11 mouse cellular contexts compared by ENCODE assay signal in genomic region chr3:158009762-158010320, GRCm38 (mm10). TPM values are rescaled to one million over a fixed set of nuclear protein-coding genes. Genes with fewer than 3 reads are reported as not detected.
DNase-seq lines count a peak whose midpoint lies in the region; ATAC-seq and TF ChIP-seq lines count a peak whose summit lies in the region.
"Had no signal": no experiment of that assay in that cellular context is flagged by ENCODE, and none has a peak within 500 bp of the region (broad histone marks: within the 10 kb centered on the region; RNA-seq: fewer than 3 reads in every experiment).

No protein-coding gene starts in this region.

- H3K27me3 ChIP-seq in forebrain, embryonic 11.5 days (ENCODE audit: control insufficient read depth, insufficient read depth, low read length), result no peaks in the 10 kb centered on the region
- H3K27me3 ChIP-seq in forebrain, embryonic 15.5 days, result no peaks in the 10 kb centered on the region
- H3K27me3 ChIP-seq: hindbrain, embryonic 15.5 days had no signal

- ATAC-seq in forebrain, embryonic 11.5 days (replicated peaks; ENCODE audit: low FRiP score), result peak; percentile 39; the same call in 1 of the 2 replicates
- ATAC-seq in forebrain, embryonic 15.5 days (replicated peaks), result no peak

- no peak overlapping the region for H3K4me3 ChIP-seq in forebrain, embryonic 11.5 days (ENCODE audit: low read depth, low read length)
- H3K4me3 ChIP-seq in forebrain, embryonic 15.5 days, result no peak overlapping the region
- no peak overlapping the region for H3K4me3 ChIP-seq in layer of hippocampus, adult 2 months
- H3K4me3 ChIP-seq: hindbrain, embryonic 15.5 days had no signal

- intact Hi-C loops in left cerebral cortex, postnatal 36 days (cut with DNase I), result loop anchor here (10.0 kb wide), 1 partner anchor 445 kb away; the partner anchor contains the start of gene Ptger3
- intact Hi-C loops in left cerebral cortex, postnatal 4 days (cut with DNase I), result loop anchor here (5.0 kb wide), 1 partner anchor 463 kb away; no protein-coding TSS in a partner anchor
- intact Hi-C loops in heart, postnatal 25 days (cut with DNase I), result no loop called here

- no peak for DNase-seq in forebrain, embryonic 11.5 days (ENCODE audit: low spot score)
- DNase-seq in left cerebral cortex, postnatal 36 days (ENCODE audit: low spot score in 2 of 2), result peak; percentile 14 to 17
- DNase-seq in left cerebral cortex, postnatal 4 days, result no peak
- DNase-seq in ES-CJ7 (ENCODE audit: low read depth, low spot score), result peak; percentile 8
- DNase-seq in layer of hippocampus, adult 2 months (ENCODE audit: low spot score in 2 of 2), result peak; percentile 36 to 58
- no peak for DNase-seq in heart, postnatal 25 days (ENCODE audit: low spot score)
- no peak for DNase-seq in natural killer cell, adult 2 months (ENCODE audit: low spot score in 2 of 2)
- DNase-seq: kidney, postnatal 4 days had no signal

- WGBS in forebrain, embryonic 11.5 days, result 58% methylated on average over 1 of the region's 1 CpGs
- 38% methylated on average over 1 of the region's 1 CpGs for WGBS in forebrain, embryonic 15.5 days

- H3K36me3 ChIP-seq in forebrain, embryonic 11.5 days (ENCODE audit: control insufficient read depth, insufficient read depth, low read length), result peaks cover 12% of the 10 kb centered on the region; the same call in 1 of the 2 replicates
- peaks cover 59% of the 10 kb centered on the region for H3K36me3 ChIP-seq in forebrain, embryonic 15.5 days

- H3K4me1 ChIP-seq in forebrain, embryonic 11.5 days (replicated peaks; ENCODE audit: control insufficient read depth, insufficient read depth, low read length), result no peaks in the 10 kb centered on the region
- H3K4me1 ChIP-seq in forebrain, embryonic 15.5 days, result no peaks in the 10 kb centered on the region
- H3K4me1 ChIP-seq: hindbrain, embryonic 15.5 days had no signal

- H3K27ac ChIP-seq in forebrain, embryonic 11.5 days (ENCODE audit: low read depth, low read length), result no peak overlapping the region
- no peak overlapping the region for H3K27ac ChIP-seq in forebrain, embryonic 15.5 days (replicated peaks)
- H3K27ac ChIP-seq in layer of hippocampus, adult 2 months, result peak overlapping the region; percentile 36; the same call in 1 of the 2 replicates
- H3K27ac ChIP-seq: hindbrain, embryonic 15.5 days; macrophage had no signal

- H3K9me3 ChIP-seq in forebrain, embryonic 11.5 days (ENCODE audit: control insufficient read depth, low read length), result no peaks in the 10 kb centered on the region
- no peaks in the 10 kb centered on the region for H3K9me3 ChIP-seq in forebrain, embryonic 15.5 days
- H3K9me3 ChIP-seq: hindbrain, embryonic 15.5 days had no signal

- H3K4me2 ChIP-seq in forebrain, embryonic 11.5 days (ENCODE audit: low read depth, low read length, severe bottlenecking), result no peak overlapping the region
- no peak overlapping the region for H3K4me2 ChIP-seq in forebrain, embryonic 15.5 days (replicated peaks)
- H3K4me2 ChIP-seq: hindbrain, embryonic 15.5 days had no signal

- TF ChIP-seq CTCF in layer of hippocampus, adult 2 months (conservative IDR thresholded peaks at IDR 0.05), result no peak

- H3K9ac ChIP-seq in forebrain, embryonic 11.5 days (ENCODE audit: low read length), result no peak overlapping the region
- H3K9ac ChIP-seq in forebrain, embryonic 15.5 days (replicated peaks), result no peak overlapping the region
- H3K9ac ChIP-seq: hindbrain, embryonic 15.5 days had no signal

RNA-seq across cellular contexts. Expression of gene Srsf11, which starts 26.6 kb away (rescaled TPM):
- polyA plus RNA-seq in forebrain, embryonic 11.5 days (2014; fragmentation: Nextera tagmentation; extraction: Ambion mirVana), result 337 and 367 TPM in 2 replicates
- 301 and 315 TPM in 2 replicates for polyA plus RNA-seq in forebrain, embryonic 15.5 days (2015; fragmentation: Nextera tagmentation; extraction: Ambion mirVana)
- total RNA-seq in left cerebral cortex, postnatal 36 days (2021), result 100 to 1,000 TPM; 120 to 220 TPM
- total RNA-seq in left cerebral cortex, postnatal 4 days (2021), result 100 to 1,000 TPM; 209 to 210 TPM
- 100 to 1,000 TPM; 194 to 207 TPM for total RNA-seq in layer of hippocampus, adult 2 months (2021)
- total RNA-seq in heart, postnatal 25 days (2021), result 10 to 100 TPM; 47.9 to 51.1 TPM

RNA-seq across cellular contexts. Expression of gene Lrrc40, which starts 26.6 kb away (rescaled TPM):
- polyA plus RNA-seq in forebrain, embryonic 11.5 days (2014; fragmentation: Nextera tagmentation; extraction: Ambion mirVana), result 89.1 and 105 TPM in 2 replicates
- 59.9 and 65.2 TPM in 2 replicates for polyA plus RNA-seq in forebrain, embryonic 15.5 days (2015; fragmentation: Nextera tagmentation; extraction: Ambion mirVana)
- 10 to 100 TPM; 27.4 to 30.0 TPM for total RNA-seq in left cerebral cortex, postnatal 36 days (2021)
- 10 to 100 TPM; 38.3 to 46.9 TPM for total RNA-seq in left cerebral cortex, postnatal 4 days (2021)
- total RNA-seq in layer of hippocampus, adult 2 months (2021), result 10 to 100 TPM; 28.1 to 30.1 TPM
- 10 to 100 TPM in 1 of 2 experiments, 1 to 10 TPM in 1; 9.3 to 10.7 TPM for total RNA-seq in heart, postnatal 25 days (2021)

Comparison
In these comparisons a context has a peak if more than half of its experiments do, and no peak if none do; other contexts are left out.
1. DNase-seq: peak in left cerebral cortex, postnatal 36 days (2 of 2), ES-CJ7 (single experiment) and layer of hippocampus, adult 2 months (2 of 2); none in forebrain, embryonic 11.5 days (single experiment), left cerebral cortex, postnatal 4 days (single experiment), heart, postnatal 25 days (single experiment) and natural killer cell, adult 2 months (0 of 2).